Mouse (Mus musculus) adrenal gland (tissue): ENCODE measurements around the gene Phc1.

ENCODE experiments used
- intact Hi-C: fragments of 180-260 bp; cut with DNase I; formaldehyde crosslinking; loops from one replicate; pipeline ENCODE4 v1.15.1; 2025

Gene Phc1

DNA sequence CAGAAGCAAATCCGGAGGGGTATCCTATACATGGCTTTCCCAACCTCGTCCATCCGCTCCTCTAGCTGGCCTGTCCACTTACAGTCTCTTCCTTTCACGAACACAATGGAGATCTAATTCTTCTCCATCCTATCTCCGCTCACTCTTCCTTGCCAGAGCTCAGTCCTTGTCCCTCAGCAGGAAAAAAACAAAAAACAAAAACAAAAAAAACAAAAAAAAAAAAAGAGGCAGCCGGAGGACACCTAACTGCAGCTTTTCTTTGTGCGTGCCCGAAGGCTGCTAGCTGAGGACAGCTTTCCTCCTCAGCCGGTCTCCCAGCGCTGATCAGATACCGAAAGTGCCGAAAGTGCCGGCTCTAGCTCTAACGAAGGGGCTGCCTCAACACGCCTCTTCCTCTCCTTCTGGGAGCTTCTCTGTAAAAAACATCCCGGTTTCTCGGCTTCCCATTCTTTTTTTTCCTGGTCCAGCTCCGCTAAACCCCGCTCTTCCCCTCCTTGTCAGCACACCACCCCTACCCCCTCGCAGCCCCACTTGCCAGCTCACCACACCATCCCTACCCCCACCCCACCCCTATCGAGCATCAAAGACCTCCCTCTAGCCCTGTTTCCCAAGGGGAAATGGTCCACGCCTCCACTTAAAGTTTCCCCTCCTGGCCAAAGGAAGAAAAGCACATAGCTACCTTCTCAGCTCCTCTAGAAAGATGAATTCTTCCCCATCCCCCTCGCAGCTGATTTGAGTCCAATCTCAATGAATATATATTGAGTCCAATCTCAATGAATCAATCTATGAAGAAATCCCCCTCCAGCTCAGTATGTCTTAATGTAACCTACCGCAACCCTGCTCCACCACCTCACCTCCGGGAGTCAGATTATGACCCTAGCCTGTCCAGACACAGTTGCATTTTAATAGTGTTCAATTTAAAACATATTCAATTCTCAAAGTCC is 42.8 kb downstream of the Phc1 start:
- intact Hi-C loops: no loop called here

DNA sequence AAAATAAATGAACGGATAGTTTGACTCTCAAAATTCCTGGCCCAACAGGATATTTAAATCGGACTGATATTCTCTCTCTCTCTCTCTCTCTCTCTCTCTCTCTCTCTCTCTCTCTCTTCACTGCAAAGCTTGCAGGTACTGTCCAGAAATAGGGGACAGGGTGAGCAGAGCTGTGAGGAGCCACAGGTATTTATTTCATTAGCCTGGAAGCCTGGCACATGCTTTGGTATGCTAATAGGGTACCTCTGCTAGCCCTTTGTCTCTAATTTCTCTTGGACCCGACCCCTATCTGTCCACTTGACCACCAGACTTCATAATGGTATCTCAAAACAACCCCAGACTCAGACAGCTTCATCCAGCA is 43.5 kb downstream of the Phc1 start:
- intact Hi-C loops: no loop called here

GRCm38 (mm10) chr6:122295242-122295641 is 45.1 kb downstream of the Phc1 start:
- intact Hi-C loops: no loop called here

- intact Hi-C loops: no loop called here
Measured at GRCm38 (mm10) chr6:122294290-122294689, 46.1 kb downstream of the Phc1 start.

- intact Hi-C loops: no loop called here
Measured at GRCm38 (mm10) chr6:122293796-122294195, 46.6 kb downstream of the Phc1 start.

DNA sequence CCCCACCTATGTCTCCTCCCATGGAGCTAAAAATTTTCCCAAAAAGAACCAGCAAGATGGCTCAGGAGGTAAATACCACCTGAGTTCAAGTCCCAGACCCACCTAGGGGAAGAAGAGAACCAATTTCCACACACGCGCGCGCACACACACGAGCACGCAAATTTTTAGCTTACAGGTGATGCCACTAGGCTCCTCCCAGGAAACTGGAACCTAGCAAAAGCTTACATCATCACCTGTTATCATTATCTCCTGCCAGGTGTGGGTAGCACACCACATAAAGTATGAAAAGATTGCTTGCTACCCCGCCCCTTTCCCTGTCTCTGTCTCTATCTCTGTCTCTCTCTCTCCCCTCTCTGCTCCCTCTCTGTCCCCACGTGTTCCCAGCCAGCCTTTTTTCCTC is 47.2 kb downstream of the Phc1 start:
- intact Hi-C loops: no loop called here

DNA sequence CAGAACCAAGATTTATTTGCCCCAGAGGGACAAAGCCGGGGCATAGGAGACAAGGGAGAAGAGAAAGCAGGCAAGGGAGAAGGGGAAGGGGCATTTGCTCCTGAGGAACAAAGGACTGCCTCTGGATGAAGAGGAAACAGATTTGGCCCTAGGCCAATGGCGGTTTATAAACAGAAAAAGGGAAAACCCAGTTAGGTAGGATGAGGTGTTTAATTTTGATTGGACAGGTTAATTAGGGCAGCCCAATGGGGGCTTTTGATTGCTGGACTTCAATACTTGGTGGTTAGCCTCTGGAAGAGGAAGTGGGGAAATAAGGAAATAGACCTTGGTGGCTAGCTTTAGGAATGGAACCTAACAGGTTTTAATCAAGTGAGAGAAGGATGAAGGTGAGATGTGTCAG is 48.2 kb downstream of the Phc1 start:
- intact Hi-C loops: no loop called here

- intact Hi-C loops: no loop called here
Measured at GRCm38 (mm10) chr6:122291735-122292134, 48.6 kb downstream of the Phc1 start.

DNA sequence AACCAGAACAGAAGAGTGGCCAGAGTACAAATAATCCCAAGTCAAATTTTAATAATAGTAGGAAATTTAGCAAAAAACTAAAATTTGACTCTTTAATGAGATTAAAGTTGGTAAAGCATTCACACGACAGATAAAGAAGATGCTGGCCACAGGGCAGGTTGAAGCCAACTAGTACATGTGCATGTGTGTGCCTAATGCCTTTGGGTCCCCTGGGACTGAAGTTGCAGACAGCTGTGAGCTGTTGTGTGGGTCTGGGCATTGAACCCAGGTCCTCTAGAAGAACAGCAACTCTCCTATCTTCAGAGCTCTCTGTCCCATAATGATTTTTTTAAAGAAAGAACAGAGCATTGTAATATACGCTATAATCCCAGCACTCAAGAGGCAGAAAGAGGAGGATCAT is 49.1 kb downstream of the Phc1 start:
- intact Hi-C loops: no loop called here

DNA sequence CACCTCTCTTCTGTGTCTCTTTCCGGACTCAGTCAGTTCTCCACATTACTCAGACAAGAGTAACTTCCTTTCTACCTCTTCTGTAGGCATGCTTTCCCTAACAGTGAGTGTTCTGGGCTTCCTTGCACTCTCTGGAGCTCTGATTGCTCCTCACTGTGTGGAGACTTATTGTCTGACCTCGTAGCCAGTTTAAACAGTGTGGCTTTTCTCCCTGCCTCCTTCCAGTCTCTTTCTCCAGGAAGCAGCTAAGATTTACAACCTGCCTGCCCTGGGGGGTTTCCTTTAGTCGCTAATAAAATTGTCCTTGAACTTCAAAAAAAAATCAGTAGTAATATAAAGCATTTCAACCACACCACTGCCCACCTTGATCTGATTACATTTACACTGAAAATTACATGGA is 50.1 kb downstream of the Phc1 start:
- intact Hi-C loops: no loop called here

DNA sequence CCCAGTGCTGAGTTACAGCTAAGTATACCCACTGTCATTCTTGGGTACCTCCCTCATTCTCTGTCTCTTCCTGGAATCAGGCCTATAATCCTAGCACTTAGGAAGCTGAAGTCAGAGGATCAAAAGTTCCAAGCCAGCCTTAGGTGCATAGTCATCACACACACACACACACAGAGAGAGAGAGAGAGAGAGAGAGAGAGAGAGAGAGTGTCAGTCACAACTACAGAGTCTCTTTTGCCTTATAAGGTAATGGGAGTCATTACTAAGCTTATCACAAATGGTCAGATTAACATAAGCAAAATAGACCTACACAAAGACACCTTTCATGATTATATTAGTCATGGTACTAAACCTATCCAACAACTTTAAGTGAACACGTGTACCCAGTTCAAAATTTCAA is 51.0 kb downstream of the Phc1 start:
- intact Hi-C loops: no loop called here

DNA sequence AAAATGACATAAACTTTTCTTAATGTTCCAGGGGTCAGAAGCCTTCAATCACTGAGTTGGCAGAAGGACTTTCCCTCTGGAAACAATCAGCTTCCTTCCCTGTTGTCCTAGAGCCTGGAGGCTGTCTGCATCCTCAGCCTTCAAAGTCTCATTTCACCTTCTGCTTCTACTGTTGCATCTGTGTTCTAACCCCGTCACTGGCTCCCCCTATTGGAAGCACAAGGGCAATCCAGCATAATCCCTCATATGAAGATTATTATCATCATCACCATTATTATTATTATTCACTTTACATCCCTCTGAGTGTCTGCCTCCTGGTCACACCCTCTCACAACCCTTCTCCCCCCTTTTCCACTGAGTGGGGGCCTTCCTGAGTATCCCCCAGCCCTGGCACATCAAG is 52.1 kb downstream of the Phc1 start:
- intact Hi-C loops: no loop called here

DNA sequence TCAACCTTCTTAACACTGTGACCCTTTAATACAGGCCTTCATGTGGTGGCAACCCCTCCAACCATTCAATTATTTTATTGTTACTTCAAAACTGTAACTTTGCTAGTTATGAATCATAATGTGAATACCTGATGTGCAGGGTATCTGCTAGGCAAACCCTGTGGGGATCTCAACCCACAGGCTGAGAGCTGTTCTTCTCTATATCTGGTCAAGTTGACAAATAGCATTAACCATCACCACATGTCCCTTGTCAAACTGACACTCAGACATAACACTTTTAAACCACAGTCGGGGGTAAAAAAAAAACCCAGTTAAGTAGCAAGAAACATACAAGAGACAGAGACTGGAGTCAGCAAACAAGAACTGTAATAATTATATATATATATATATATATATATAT is 55.5 kb downstream of the Phc1 start:
- intact Hi-C loops: no loop called here

DNA sequence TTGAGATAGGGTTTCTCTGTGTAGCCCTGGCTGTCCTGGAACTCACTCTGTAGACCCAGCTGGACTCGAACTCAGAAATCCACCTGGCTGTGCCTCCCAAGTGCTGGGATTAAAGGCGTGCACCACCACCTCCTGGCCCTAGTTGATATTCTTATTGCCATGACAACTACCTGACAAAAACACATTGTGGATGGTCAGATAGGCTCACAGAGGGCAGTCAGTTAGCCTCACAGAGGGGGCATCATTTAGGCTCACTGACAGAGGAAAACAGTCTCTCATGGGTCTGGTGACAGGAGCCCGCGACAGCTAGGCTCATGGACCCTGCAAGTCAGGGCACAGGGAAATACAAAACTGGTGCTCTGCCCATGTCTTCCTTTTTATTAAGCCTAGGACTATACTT is 56.1 kb downstream of the Phc1 start:
- intact Hi-C loops: no loop called here

DNA sequence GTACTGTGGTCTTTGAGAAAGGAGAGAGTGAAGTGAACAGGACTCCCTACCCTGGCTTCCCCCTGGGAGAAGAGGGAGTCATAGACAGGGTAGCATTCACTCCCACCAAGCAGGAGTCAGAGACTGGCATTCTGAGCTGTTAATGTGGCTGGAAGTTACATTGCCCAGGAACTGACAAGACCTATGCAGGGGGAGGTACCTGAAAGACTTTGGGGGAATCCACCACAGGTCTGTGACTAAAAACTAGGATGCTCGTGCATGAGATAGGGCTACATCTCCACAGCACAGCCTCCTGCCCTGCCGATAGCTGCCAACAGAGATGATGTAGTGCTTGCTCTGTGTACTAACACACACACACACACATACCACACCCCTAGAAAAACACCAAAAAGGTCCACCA is 56.9 kb downstream of the Phc1 start:
- intact Hi-C loops: no loop called here

- intact Hi-C loops: no loop called here
Measured at GRCm38 (mm10) chr6:122282782-122283181, 57.6 kb downstream of the Phc1 start, which contains the start of gene Klrg1. Klrg1 (minus strand) TSS chr6:122282882.

DNA sequence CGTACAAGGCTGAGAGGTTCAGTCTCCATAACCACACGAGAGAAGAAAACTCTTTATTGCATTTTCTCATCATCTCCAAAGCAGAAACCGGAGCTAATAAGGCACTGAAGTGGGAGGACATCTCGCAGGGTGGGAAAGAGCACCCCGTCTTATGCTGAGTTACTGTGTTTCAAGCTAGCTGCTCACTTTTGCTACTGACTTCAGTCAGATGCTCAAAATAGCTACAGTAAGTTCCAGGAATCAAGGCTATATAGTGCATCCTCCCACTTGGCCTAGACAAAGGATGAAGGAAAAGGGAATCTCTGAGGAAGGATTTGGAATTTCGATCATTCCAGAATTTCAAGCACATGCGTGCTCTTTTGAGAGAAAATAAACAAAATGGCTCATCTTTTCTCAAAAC is 63.8 kb downstream of the Phc1 start:
- intact Hi-C loops: no loop called here

GRCm38 (mm10) chr6:122274546-122274945 is 65.8 kb downstream of the Phc1 start:
- intact Hi-C loops: no loop called here

DNA sequence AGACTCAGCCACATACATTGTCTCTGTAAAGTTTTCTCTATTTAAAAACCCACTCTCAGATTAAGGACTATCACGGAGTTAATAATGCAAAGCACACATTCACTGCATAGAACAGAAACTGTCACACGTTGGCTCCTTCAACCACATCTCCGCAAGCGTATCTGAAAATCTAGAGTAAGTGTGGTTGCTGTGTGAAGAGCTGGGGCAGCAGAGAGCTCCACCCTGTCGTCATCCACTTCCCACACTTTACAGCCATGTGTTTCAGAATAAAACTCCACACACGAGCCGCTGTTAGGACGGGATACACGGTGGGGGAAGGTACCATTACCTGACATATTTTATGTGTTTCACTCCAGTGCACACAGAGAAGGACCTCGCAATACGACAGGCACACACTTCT is 70.2 kb downstream of the Phc1 start:
- intact Hi-C loops: no loop called here

DNA sequence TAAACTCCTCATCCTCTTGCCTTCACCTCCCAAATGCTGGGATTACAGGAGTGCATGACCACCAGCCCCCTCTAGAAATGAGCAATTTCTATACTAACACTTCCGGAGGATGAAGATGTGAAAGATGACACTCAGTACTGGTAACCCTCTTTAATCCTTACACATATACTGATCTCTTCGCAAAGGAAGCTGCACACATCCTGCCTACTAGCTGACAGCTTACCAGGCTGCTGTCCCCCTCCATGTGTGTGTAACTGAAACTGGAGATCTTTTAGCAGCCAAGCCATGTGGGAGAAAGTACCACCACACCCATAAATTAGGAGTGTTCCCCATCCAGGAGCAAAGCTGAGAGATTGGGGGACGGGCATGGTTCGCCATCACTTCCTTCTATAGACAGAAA is 71.2 kb downstream of the Phc1 start:
- intact Hi-C loops: no loop called here

DNA sequence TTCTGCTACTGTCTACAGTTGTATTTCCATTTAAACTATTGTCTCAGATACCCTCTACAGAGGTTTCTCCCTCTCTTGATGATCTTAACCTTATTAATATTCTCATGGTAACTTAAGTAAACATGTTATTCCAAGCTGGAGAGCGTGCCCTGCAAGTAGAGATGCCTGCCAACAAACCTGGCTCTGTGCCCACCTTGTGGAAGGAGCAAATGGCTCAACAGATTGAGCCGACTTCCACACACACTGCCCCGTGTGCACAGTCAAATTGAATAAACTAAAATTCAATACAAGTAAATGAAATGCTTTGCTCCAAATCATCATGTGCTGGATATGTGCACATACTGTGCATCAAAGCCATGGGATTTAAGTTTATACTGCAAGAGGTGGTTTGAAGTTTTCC is 71.8 kb downstream of the Phc1 start:
- intact Hi-C loops: no loop called here
